Mouse (Mus musculus) embryo, embryonic 11.5 days (tissue): ENCODE measurements around the gene Daam1.

ENCODE experiments used
- DNase-seq: peaks from one replicate; pipeline ENCODE4 v3.0.0-alpha.2; 2012; ENCODE audit warnings: low read depth, low spot score

Gene Daam1

DNA sequence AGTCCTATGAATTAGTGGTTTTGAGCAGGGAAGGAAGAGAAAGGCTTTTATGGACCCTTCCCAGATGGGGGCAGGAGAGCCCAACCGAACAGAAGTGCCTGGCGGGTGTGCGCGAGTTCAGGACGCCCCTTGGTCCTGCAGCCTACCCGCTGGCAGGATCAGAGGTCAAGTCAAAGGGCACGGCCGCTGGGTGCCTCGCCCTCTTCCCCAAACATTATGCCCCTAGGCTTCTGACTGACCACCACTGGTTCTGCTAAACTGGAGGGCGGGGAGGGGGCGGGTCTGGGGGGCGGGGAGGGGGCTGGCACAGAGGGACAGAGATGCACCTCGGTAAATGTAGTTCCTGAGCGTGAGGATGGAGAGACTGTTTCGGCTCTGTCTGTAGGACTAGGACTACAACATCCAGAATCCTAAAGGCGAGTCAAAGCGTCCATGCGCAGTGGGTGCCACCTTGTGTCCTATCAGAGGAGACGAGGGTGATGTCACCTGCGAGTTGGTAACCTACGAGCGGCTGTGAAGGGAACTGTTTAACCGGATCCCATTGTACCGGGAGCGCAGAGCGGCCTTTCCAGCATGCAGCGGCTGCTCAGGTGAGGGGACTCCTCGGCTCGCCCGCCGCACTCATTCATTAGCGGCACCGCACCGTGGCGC is at the start of gene Daam1:
TSS of gene Daam1 (plus strand) at position 472 of the 651 bp plus-strand sequence.
- DNase-seq: peak; percentile 92

DNA sequence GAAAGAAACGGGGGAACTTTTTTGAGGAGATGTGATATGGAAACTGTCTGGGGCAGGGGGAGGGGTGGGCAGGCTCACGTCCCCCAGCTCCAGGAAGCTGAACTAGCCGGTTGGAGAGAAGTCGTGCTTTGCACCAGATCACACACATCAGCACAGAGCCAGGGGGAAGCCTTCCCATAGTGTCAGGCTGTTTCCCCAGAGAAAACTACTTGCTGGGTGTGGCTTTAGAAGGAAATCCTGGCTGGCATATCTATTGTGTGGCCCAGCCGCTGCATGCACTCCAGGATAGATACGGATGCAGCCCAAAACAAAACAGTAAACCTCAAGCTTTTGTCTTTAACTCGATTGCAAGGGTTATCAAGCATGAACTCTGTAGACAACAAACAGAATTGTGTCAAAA is 49.7 kb upstream of the Daam1 start:
- no peak for DNase-seq

DNA sequence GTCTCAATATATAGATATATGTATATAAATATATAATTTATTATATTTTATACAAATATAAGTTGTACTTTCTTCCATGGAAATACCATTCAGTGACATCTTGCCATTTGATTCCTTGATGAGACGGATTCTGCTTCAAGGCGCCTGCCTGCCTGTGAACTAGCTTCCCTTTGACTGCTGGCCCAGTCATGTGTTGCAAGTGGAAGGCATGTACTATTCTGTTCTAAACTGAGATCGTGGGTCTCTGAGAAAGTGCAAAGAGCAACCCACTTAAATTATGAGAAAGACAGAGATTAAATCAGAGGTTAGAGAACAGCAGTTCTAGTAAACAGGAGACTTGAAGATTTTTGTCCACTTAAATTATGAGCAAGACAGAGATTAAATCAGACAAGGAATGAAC is 46.9 kb upstream of the Daam1 start:
- DNase-seq: no peak

DNA sequence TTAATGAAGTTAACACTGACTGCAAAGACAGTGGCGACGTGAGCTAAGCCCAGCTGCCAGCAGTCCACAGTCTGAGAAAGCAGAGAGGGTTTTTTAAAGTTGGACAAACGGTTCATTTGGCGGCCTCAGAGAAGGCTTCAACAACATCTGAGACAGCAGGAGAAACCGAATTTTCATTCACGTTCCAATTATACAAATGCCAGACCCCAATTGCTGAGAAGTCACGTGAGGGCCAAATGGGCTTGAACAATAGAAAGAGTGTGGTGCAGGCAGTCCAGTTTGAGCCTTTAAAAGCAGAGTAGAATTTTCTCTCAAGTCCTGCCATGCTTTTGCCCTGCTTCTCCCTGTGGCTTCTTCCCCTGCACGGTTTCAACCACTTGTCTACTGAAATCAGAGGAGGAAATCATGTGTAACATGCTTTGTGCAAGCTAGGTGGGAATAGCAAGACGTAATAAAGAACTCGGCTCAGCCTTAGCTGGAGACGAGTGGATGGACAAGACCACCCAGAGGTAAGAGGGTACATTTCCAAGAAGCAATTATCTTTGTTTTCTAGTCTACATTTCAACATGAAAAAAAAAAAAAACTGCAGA is 46.1 kb upstream of the Daam1 start:
- DNase-seq: no peak

DNA sequence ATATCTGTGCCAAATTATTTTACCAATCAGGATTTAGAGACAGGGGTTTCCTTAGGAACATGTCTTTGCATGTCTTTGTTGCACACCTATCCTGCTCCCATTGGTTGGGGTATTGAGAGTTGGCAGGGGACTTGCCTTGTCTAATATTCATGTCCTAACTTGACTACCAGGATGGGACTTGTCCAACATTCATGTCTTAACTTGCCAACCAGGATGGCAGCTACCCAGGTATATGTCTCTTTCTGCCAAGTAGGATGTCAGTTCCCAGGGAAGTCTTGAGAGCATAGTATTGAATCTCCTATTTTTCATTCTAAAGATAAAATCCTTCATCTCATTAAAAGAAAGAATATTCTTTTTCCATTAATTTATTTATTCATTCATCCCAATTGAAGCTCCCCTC is 44.4 kb upstream of the Daam1 start:
- no peak for DNase-seq

DNA sequence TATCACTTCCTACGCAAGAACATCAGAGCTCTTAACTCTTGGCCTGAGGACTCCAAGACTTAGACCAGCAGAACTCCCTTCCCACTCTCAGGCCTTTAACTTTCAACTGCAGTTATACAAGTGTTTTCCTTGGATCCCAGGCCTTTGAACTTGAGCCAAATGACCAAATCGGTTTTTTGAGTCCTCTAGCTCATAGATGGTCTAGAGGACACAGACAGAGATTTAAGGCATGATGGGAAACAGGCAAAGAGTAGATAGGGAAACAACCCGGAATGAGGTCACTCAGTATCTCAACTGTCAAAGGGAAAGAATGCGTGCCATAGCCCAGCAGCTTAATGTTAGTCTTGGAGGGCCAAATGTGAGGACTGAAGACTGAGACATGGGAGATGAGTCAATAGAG is 42.1 kb upstream of the Daam1 start:
- DNase-seq: no peak

DNA sequence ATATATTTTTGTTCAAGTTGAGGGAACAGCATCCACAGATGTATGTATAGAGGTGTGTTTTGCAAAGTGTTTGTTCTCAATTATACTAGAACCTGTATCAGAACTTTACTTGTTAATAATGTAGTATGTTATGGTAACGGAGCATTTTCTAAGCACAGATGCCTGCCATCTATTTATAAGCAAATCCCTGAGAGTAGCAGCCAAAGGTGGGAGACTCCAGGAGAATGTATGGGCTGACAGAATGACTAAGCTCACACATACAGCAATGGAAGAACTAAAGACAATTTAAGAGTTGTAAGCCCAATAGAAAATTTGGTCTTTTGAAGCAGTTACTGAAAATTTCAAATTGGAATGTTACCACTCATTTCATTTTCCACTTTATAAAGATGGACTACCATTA is 40.3 kb upstream of the Daam1 start:
- DNase-seq: no peak

DNA sequence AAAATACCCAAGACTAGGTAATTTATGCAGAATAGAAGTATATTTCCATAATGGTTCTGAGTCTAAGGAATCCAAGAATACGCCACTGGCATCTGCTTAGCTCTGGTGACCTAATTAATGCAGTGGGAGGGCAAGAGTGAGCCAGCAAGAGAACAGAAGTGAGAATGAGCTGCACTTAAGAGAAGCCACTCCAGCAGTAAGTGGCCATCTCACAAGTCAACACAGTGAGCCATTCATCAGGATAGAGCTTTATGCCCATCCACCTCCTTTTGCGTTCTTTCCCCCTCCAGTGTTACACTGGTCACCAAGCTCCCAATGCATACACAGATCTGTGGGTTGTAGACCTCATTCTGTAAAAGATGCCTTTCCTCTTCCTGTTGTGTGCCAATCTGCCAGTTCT is 37.8 kb upstream of the Daam1 start:
- DNase-seq: no peak

DNA sequence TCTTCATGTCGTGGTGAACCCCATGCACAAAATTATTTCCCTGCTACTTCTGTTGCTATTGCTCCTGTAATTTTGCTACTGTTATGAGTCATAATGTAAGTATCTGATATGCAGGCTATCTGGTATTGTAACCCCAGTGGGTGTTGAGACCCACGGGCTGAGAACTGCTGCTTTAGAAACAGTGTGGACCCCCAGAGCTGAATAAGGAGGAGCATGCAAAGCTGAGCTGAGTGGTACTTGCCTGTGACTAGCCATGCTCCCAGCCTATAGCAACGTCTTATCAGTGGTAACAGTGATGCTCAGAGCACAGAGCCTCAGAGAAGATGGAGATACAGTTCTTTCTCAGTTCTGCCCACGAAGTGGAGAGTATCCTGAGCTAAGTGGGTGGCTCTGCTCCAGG is 35.3 kb upstream of the Daam1 start:
- DNase-seq: no peak

DNA sequence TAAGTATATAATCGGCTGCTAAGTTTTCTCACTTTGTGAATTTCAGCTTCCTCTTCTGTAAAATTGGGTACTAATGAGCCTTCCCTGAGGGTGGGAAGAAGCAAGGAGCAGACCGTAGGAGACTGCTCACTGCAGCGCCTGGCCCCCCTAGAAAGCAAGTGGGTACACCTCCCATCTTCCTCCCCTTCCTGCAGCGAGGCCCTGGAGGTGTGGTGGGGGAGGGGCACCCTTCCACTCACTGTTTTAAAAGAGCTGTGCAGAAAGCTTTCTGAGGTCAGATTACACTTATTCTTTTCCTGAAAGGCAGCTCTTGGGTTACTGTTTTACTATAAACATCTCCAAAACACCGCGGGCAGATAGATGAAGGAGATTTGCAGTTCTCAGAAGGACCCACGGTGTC is 34.4 kb upstream of the Daam1 start:
- DNase-seq: peak; percentile 29

DNA sequence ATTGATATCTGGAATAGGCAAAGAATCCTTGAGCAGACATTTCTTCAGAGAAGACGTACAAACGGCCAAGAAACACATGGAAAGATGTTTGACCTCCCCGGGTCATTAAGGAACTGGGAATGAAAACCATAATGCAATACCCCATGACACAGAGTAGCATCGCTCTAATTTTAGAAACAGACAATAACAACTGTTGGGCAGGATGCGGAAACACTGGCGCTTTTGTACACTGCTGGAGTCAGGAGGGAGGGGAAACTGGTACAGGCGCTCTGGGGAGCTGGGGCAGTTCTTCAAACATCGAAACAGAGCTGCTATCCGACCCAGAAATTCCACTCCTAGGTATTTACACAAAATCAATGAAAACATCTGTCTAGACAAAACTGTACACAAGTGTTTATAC is 23.6 kb upstream of the Daam1 start:
- DNase-seq: no peak

DNA sequence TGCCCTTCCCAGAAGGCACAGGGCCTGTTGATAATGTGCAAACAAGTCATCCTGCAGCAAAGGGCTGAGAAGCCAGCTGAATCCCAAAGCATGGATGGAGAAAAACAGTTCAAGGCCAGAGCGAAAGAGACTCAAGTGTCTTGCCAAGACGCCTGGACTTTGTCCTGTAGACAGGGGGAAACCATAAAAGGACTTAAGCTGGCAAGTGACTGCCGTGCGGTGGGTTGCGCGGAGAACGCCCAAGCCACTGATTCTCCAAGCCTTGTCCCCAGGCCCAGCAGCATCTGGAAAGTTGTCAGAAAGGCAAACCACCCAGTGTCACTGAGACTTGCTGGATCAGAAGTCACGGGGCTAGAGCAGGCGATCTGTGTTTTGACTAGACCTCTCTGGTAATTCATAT is 22.2 kb upstream of the Daam1 start:
- no peak for DNase-seq

DNA sequence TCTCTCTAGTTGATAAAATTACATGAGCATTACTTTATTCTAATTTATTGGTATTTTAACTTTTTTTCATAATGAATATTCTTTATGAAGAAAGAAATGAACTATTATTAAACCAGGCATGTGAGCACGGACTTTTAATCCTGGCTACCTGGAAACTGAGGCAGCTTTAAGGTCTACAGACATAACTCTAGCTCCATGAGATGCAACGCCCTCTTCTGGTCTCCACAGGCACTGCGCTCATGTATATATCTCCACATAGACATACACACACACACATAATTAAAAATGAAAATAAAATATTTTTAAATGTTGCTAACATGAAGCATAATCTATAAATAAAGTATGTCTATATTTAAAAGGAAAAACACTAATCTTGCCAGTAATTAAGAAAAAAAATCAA is 21.3 kb upstream of the Daam1 start:
- no peak for DNase-seq

DNA sequence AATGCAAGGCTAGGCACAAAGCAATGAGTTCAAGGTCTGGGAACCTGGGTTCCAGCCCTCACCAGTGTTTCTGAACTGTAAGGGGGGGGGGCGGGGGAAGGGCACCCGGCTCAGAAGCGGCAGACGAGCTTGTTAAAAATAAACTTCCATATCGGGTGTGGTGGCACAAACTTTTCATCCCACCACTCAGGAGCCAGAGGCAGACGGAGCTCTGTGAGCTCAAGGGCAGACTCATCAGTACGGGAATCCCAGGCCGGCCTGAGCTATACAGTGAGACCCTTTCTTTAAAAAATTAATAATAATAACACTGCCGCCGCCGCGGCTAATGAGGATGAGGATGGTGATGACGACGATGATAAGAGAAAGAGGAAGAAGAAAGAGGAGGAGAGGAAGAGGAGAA is 18.3 kb upstream of the Daam1 start:
- no peak for DNase-seq

DNA sequence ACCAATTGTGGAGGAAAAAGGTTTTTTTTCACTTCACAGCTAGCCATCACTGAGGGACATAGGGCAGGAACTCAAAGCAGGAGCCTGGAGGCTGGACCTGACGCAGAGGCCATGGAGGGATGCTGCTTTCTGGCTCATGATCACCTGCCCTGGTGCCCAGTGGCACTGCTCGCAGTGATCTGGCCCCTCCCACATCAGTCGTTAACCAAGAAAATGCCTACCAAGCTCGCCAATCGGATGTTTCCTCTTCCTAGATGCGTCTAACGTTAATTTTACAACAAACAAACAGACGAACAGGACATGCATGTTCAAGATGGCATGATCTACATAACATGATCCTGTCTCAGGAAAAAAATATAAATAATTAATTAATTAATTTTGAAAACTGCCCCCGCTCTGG is 17.6 kb upstream of the Daam1 start:
- DNase-seq: no peak

DNA sequence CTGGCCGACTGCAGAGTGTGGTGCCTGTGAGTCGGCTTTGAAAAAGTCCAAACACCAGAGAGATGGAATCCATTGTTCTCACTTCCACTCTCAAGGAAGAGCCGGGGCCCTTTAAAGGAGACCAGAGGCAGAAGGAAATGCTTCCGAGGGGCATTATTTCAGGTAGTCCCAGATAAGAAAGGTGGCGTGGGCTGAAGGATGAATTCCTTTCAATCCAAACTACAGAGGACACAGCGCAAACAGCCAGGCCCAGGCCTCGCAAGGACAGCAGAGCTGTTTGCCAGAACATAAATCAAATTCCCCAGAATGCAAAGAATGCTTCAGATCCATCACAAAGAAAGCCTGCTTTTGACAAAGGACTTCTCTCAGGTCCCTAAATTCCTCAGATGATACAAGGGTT is 17.1 kb upstream of the Daam1 start:
- no peak for DNase-seq

DNA sequence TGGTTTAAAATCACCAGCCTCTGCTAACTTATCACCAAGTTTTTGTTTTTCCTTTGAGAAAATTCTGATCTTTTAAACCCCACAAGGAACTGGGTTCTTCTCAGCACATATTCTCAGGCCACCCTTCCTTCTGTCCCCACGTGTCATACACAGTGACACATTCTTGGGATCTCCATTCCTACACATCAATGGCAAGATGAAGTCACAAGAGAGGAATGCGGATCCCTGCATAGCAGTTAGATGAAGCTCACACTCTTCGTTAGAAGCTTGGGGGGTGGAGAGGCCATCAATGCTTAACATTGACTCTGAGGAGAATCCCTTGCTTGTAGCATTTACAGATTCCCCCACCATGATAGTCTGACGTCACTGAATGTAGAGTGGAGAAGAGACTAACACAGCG is 10.8 kb upstream of the Daam1 start:
- no peak for DNase-seq

DNA sequence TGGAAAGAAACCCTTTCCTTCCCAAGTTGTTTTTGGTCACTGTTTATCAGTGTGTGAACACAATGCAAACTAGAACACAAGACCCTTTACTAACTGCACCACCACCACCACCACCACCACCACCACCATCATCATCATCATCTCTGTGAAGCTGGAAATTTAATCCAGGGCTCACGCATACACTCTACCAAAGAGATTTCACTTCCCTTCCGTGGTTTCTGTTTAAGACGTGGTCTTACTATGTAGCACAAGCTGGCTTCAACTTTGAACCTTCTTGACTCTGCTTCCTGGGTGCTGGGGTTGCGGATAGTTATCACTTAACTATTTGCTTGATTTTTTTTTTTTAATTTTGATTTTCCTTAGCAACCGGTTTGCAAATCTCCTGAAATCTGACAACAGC is 9.6 kb upstream of the Daam1 start:
- no peak for DNase-seq

DNA sequence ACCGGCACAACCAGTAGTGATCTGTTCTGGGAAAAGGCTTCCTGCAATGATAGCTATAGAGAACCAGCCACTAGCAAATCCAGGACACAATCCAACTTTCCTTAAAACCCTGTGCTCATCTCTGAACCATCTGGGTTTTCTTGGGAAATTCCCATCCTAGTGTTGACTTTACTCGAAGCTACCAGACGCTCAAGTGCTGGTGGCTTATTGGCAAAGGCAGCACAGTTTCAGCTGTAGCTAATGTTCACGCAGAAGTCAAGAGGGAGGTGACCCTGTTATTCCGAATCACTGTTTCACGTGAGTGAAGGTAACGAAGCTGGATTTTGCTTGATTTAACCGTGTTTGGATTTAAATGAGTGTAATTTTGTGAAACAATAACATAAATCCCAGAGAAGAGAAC is 9.1 kb upstream of the Daam1 start:
- no peak for DNase-seq

DNA sequence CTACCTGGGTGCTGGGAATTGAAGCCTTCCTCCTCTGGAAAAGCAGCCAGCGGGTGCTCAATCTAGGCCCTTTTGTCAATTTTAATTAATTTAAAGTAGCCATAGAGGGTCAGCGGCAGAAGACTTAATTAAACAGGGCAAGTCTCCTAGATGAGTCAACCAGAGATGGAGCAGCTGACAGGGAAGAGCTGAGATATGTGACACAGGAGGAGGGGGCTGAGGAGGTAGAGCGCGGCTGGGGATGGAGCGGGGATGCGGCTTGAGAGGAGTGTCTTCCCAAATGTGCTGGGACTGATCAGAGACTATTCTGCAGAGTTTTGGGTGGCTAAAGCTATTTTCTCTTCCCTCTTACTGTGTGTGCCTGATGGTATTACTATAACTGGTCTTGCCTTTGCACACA is 6.0 kb upstream of the Daam1 start:
- no peak for DNase-seq

DNA sequence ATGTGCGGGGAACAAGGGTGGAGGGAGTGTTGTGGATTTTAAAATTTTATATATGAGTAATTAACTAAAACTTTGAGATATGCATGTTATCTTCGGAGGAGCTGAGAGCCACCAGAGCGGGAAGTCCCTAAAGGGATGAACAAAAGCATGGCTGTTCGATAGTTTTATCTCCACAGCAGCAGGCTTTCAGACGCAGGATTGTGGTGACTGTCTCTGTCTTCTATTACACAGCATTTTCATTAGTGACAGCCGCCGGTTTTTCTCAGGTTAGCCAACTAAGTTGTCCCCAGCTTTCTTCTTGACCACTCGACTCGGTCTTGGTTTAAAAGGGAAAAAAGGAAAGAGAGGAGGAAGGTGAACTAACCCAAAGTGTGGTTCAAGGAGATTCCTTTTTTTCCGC is 739 bp upstream of the Daam1 start:
- no peak for DNase-seq

DNA sequence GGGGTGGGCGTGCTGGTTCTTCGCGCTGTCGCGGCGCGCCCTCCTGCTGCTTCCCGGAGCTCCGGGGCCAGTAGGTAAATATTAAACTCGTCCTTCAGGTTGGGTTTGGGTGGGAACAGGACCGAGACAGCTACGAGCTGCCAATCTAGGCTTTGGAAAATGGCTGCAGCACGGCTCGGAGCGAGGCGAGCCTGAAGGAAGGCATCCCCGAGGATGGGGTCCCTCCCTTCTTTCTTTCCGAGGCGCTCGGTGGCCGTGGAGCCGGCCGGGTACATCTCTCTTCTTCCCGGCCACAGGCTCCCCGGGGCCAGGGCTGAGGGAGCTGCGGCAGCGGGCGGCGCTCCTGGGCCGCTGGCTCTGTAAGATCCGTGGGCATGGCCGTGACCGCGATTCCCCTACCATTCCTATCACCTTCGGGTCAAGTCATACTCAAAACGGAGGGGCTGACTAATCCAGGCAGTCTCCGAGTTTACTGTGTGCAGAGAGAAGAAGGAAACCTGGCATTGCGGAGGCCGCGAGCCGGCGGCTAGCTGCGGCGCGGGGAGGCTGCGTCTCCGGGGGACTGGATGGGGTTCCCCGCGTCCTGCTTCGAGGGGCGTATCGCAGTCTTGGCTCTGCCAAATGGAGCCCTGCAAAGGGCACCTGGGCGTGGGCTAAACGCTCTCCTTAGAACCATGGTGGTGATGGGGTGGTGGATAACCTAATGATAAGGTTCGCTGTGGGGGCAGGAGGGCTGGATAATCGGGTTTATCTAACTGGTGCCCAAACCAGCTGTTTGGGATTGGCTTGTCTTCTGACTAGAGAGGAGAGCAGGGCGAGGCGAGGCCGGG is 595 bp downstream of the Daam1 start:
- DNase-seq: no peak

DNA sequence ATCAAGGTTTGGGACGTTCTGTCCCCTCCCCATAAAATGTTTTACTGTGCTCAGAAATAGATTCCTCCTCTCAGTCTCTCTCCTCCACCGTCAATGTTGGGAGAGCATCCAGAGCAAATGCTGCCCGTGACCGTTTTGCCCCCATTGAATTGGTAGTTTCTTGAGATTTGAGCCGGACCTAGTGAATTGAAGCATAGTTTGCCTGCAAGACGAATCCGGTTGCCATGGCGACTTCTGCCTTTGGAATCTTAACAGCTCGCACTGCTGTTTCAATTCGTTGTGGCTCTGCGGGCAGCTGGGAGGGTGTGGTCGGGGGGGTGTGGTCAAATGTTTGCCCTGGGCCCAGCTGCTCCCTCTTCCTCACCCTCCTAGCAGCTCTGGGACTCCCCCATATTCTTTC is 1.3 kb downstream of the Daam1 start:
- DNase-seq: peak; percentile 76
